Mouse (Mus musculus) lung, adult 2 months (tissue): ENCODE measurements around the gene Arid1b. TPM values are rescaled to one million over a fixed set of nuclear protein-coding genes. Genes with fewer than 3 reads are reported as not detected.

Experiments
- DNase-seq: peaks from one replicate; pipeline ENCODE4 v3.0.0; 2022
- H3K4me1 ChIP-seq: fragments of 200-500 bp; 2 replicates; pipeline ENCODE4 v1.6.1; 2011; ENCODE audit warnings: low read length; ENCODE audit not compliant: control insufficient read depth, insufficient read depth
- H3K4me3 ChIP-seq: fragments of 200-500 bp; replicated peaks from 2 replicates; pipeline ENCODE3; 2011; ENCODE audit warnings: low read depth, mild to moderate bottlenecking, control low read depth, low read length; ENCODE audit errors: extremely low read depth
- CTCF ChIP-seq: fragments of 200-500 bp; IDR thresholded peaks from 2 replicates; pipeline ENCODE4 v1.5.1; 2011; ENCODE audit warnings: mild to moderate bottlenecking, low read length, control low read depth; ENCODE audit not compliant: insufficient read depth
- POLR2A ChIP-seq: fragments of 200-500 bp; IDR thresholded peaks from 2 replicates; pipeline ENCODE4 v1.6.1; 2011; ENCODE audit warnings: low read depth, mild to moderate bottlenecking, control low read depth, low read length, borderline replicate concordance; ENCODE audit errors: extremely low read depth
- WGBS: fragments of 180-500 bp; shearing (Covaris S2); methylation state at CpG from one replicate; pipeline ENCODE4 v1.1.7; 2018; 5-methylcytosine and 5-hydroxymethylcytosine counted together
- polyA plus RNA-seq: library from polyadenylated mRNA; depleted of rRNA; stranded (reverse); fragments of >200 nt; gene quantifications from 2 replicates; pipeline ENCODE4 v1.2.3, GENCODE M21; 2012

Gene Arid1b
- polyA plus RNA-seq, 1 experiment: 60.1 TPM

GRCm38 (mm10) chr17:5228616-5229250, 234.6 kb downstream of the Arid1b start:
- Histone ChIP-seq H3K4me3 (no peak overlapping the region), H3K4me1 (peaks cover 13% of the 10 kb centered on the region)
- DNase-seq: no peak
- WGBS: 73% methylated on average over 6 of the region's 6 CpGs
- TF ChIP-seq CTCF: no peak
- no peak for TF ChIP-seq POLR2A

- no peak for DNase-seq
- WGBS: 83% methylated on average over 7 of the region's 7 CpGs
- TF ChIP-seq CTCF: no peak
- no peak for TF ChIP-seq POLR2A
- H3K4me3 ChIP-seq: no peak overlapping the region
- H3K4me1 ChIP-seq: peaks cover 13% of the 10 kb centered on the region
Measured at GRCm38 (mm10) chr17:5230063-5230462, 235.9 kb downstream of the Arid1b start.

- H3K4me3 ChIP-seq: no peak overlapping the region
- no peak for DNase-seq
- H3K4me1 ChIP-seq: peaks cover 4% of the 10 kb centered on the region
- 55% methylated on average over 2 of the region's 2 CpGs for WGBS
- no peak for TF ChIP-seq CTCF
- no peak for TF ChIP-seq POLR2A
Measured at GRCm38 (mm10) chr17:5232180-5232579, 238.0 kb downstream of the Arid1b start.

DNA sequence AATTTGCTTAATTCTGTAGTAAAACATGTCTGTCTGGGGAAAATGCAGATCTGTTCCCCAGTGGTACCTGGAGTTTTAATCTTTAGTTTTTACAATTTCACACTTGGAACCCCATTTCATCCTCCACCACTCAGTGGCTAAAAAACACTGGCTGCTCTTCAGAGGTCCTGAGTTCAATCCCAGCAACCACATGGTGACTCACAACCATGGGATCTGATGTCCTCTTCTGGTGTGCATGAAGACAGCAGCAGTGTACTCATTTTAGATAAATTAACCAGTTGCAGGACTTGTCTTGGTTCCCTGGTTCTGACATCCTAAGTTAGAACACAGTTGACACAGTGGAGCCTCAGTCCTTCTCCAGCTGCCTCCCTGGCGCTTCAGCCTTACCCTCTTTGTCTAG, 239.9 kb downstream of the Arid1b start:
- 95% methylated on average over 1 of the region's 1 CpGs for WGBS
- no peak for TF ChIP-seq POLR2A
- no peak for TF ChIP-seq CTCF
- H3K4me1 ChIP-seq: peaks cover 2% of the 10 kb centered on the region; the same call in 1 of the 2 replicates
- H3K4me3 ChIP-seq: no peak overlapping the region
- DNase-seq: no peak

DNA sequence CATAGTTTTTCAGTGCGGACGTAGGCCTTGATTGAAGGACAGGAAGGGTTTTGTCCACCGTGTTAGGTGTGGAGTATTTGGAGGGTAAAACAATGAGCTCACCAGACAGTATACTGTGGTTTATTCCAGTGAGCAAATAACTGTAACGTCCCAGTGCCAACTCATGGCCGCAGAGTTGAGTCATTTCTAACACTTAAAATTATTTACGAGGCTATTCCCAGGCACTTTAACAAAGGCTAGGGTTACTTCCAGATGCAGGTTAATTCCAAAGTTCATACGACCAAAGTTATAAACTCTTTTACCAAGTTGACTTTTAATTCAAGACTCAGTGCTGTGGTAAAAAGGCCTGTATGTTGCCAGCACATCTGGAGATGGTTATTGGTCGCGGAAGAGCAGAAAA, 240.9 kb downstream of the Arid1b start:
- DNase-seq: no peak
- 71% methylated on average over 9 of the region's 9 CpGs for WGBS
- peaks cover 2% of the 10 kb centered on the region; the same call in 1 of the 2 replicates for H3K4me1 ChIP-seq
- TF ChIP-seq POLR2A: no peak
- no peak for TF ChIP-seq CTCF
- no peak overlapping the region for H3K4me3 ChIP-seq

GRCm38 (mm10) chr17:5237765-5238164, 243.6 kb downstream of the Arid1b start:
- no peak for DNase-seq
- no peak overlapping the region for H3K4me3 ChIP-seq
- H3K4me1 ChIP-seq: no peaks in the 10 kb centered on the region; the same call in 1 of the 2 replicates
- 48% methylated on average over 3 of the region's 3 CpGs for WGBS
- TF ChIP-seq POLR2A (no peak), CTCF (no peak)

- DNase-seq: no peak
- no peak overlapping the region for H3K4me3 ChIP-seq
- no peak for TF ChIP-seq POLR2A
- no peak for TF ChIP-seq CTCF
- no peaks in the 10 kb centered on the region; the same call in 1 of the 2 replicates for H3K4me1 ChIP-seq
- WGBS: 63% methylated on average over 16 of the region's 16 CpGs
Measured at GRCm38 (mm10) chr17:5238387-5239245, 244.5 kb downstream of the Arid1b start.

GRCm38 (mm10) chr17:5244526-5244925, 250.4 kb downstream of the Arid1b start:
- no peak for TF ChIP-seq POLR2A
- WGBS: 81% methylated on average over 2 of the region's 2 CpGs

DNA sequence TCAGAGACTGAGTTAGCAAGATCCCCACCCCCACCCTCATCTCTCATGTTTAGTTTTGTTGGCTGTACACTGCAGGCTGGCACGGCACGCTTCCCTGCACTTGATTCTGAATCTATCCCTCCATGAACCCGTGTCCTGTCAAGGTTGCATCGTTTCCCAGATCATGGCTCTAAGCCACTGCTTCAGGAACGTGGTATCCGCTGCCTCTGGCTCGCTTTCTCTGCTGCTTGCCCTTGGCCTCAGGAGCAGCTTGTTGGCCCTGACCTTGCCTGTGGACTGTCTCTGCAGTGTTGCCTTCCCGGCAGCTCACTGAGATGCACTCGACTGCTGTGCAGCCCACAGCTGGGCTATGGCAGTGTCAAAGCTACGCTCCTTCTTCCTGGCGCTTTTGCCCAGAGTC, 252.6 kb downstream of the Arid1b start:
- no peak overlapping the region for H3K4me3 ChIP-seq
- no peak for DNase-seq
- TF ChIP-seq POLR2A (no peak), CTCF (no peak)

More at GRCm38 (mm10) chr17:5244526-5244925, 250.4 kb downstream of the Arid1b start:
- DNase-seq: no peak
- Histone ChIP-seq H3K4me3 (no peak overlapping the region), H3K4me1 (peaks cover 9% of the 10 kb centered on the region; the same call in 1 of the 2 replicates)

GRCm38 (mm10) chr17:5247247-5247646, 253.1 kb downstream of the Arid1b start:
- no peak for TF ChIP-seq CTCF
- no peak for TF ChIP-seq POLR2A
- Histone ChIP-seq H3K4me1 (peaks cover 9% of the 10 kb centered on the region; the same call in 1 of the 2 replicates), H3K4me3 (no peak overlapping the region)
- WGBS: 92% methylated on average over 7 of the region's 7 CpGs
- DNase-seq: no peak

More for the DNA sequence above, 252.6 kb downstream of the Arid1b start:
- H3K4me1 ChIP-seq: peaks cover 9% of the 10 kb centered on the region; the same call in 1 of the 2 replicates
- WGBS: 72% methylated on average over 11 of the region's 11 CpGs
